Mouse (Mus musculus) erythroid progenitor cell, adult 5-6 weeks (primary cell): Measurements from ENCODE around the gene Ninj2. TPM values are rescaled to one million over a fixed set of nuclear protein-coding genes. Genes with fewer than 3 reads are reported as not detected.

Experiments used
- ATAC-seq: replicated peaks from 2 replicates; pipeline ENCODE4 v1.8.0; 2016; ENCODE audit warnings: moderate number of reproducible peaks, mild to moderate bottlenecking, moderate TSS enrichment, inconsistent platforms; ENCODE audit not compliant: poor library complexity, low FRiP score, severe bottlenecking
- total RNA-seq, 2 experiments: library from RNA; stranded (forward) in 1 of 2; stranded (reverse) in 1 of 2; fragments of 150-400 nt in 1 of 2; fragments of 186-747, 209-891 nt in 1 of 2; gene quantifications; 2 replicates each; pipeline versions ENCODE4 v1.2.3 to v1.2.4; 2015 to 2017; ENCODE audit warnings: low replicate concordance in 2 of 2

Gene Ninj2
- total RNA-seq, 2 experiments from 2014 or later: not detected

DNA sequence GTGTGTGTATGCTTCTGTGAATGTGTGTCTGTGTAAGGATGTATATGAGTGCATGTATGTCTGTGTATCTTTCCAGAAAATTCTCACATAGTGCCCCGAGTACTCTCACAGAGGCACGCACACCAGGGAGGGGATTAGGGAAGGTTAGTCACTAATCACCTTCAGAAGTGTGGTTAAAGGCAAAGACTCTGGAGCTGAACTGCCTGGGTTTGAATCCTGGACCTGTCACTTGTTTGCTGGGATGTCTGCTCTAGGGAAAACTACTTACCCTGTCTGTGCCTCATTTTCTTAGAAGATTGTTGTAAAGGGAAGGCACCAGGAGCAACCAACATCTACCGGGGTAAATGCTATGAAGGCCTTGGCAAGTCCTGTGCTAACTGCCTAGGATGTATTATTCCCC lies 22.3 kb downstream of the Ninj2 start:
- ATAC-seq: no peak

DNA sequence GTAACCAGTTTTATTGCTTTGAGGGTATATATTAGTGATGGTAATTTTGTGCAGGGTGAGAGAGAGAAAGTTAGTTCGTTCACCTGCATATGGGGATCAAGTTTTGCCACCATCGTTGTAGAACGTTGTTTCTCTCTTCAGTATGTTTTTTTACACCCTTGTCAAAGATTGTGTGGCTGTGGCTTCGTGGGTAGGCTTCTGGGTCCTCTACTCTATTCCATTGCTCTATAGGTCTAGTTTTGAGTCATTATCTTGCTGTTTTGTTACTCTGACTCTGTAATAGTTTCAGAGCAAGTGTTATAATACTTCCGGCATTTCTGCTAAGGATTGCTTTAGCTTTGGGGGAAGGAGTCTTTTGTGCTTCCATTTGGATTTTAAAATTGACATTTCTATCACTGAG lies 26.7 kb downstream of the Ninj2 start:
- ATAC-seq: no peak

DNA sequence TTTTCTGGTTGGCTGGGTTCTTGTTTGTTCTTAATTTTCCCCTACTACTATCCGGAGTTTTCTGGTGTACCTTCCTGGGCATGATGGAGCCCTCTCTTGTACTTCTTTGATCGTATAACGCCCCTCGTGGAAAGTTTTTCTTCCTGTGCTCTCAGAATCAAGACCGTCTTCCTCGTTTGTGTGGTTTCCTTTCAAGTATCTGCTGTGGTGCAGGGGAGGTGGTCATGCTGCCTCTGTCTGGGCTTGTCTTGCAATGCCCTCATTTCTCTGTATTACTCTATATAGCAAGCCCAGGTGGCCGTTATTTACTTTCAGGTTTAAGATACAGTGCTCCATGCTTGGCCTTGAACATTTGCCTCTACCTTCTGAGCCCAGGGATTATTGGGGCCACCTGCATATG lies 31.5 kb downstream of the Ninj2 start:
- no peak for ATAC-seq

DNA sequence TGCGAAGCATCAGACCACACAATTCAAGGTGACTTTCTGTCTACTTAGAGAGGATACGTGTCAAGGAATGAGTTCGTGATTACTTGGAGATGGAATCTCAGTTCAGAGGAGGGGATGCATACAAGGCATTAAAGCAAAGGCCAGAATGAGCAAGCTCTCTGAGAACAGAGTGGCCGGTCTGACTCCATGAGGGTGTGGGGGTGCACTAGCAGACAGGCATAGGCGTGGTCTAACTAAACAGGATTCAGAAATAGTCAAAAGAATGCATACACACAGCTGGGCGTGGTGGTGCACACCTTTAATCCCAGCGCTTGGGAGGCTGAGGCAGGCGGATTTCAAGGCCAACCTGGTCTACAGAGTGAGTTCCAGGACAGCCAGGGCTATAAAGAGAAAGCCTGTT lies 33.3 kb downstream of the Ninj2 start:
- ATAC-seq: no peak

DNA sequence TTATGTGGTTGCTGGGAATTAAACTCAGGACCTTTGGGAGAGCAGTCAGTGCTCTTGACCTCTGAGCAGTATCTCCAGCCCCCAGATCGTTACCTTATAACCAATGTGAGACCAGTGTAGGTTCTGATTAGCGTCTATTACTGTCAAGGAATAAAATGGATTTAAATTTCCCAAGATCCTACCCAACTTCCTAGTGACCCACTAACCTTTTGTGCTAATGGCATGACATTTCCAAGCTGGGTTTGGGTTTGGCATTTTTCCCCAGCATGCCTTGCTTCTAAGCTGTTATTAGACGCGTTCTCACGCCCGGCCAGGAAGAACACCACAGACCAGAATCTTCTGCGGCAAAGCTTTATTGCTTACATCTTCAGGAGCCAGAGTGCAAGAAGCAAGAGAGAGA lies 34.2 kb downstream of the Ninj2 start:
- no peak for ATAC-seq

DNA sequence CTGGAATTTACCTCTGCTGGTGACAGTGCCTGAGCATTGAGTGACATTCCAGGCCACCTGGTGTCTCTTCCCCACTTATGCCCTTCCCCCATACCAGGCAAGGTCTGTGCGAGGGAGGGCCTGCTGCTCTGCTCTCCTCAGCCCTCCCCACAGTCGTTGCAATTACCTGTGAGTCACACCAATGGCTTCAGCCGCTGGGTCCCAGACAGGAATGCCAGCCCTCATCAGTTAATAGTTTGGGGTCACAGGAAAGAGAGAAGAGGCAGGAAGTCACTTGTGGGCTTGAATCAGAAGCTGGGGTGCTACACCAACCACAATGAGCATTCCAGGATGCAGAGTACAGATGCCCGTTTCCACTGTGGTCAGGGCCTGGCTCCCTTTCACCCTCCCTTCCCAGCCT lies 41.6 kb downstream of the Ninj2 start:
- no peak for ATAC-seq

DNA sequence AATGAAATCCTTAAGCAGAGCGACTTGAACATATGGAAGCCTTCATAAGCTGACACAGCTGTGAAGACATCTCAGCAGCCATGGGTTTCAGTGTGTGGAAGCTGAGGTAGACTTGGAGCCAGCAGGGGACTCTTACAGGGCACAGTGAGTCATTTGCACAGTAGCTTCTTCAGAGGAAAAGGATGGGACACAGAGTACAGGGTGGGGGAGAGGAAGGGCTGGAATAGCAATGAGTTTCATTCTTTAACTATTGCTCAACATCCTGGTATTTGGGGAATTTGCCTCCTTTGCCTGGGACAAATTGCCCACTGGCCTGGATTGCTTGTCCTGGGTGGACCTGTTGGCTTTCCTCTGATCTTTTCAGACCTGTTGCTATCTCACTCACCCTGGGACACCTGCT lies 52.3 kb downstream of the Ninj2 start:
- ATAC-seq: no peak

DNA sequence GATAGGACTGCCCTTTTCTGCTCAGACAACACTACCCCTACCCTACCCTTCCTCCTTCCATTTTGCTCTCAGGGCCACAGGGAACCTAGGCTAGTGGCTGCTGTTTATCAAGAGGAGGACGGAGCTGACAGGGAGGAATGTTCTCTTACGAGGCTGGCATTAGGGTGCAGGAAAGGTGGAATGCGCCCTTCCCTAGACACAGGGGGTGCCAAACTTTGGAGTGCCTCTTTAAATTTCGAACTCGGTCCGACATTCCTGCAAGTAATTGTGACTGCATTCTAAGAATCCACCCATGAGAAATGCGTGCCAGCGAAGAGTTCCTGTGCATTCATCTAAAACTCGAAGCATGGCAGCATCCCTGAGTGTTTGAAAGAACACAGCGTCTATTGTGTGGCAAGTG lies 53.5 kb downstream of the Ninj2 start:
- ATAC-seq: no peak

DNA sequence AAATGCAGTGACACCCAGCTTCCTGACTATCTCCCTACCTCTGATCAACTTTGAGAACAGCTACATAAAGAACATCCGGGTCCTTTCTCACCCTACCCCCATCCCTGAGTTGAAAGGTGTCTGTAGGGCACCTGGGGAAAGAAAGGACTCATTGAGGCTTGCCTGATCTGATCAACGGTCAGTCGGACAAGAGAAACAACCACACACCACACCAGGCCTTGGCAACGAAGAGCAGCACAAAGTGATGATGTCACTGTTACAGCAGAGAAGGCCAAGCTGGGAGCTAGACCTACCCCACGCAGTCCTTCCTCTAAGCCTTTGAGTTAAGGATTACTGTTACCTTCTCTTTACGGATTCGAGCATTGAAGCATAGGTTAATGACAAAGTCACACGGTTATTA lies 54.3 kb downstream of the Ninj2 start:
- ATAC-seq: no peak

DNA sequence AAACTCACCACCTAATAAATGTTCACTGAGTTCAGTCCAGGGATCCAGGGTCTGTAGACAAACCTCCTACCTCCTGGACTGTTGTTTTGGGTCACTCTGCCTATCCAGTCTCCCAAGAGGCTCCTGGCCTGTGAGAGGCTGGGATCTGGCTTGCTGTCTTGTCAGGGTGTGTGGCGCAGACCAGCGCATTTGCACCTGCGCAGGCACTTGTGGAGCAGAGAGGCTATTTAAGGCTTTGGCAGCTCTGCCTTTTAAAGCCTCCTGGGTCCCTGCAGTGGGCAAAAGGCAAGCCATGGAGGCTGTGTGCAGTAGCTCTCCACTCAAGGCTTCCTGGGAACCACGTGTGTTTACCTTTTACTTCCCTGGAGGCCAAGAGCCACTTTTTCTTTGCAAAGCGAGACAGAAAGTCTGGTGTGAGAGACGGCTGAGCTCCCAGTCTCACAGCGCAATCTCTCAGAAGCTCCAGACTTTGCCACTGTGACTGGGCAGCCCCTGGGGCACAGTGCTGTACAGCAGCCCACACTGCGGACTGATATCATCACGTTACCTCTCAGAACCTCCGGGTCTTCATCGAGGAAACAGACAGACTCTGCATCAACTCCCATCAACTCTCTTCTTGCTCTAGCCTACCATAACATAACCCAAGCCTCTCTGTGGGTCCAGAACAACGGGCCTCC lies 55.7 kb downstream of the Ninj2 start:
- no peak for ATAC-seq

DNA sequence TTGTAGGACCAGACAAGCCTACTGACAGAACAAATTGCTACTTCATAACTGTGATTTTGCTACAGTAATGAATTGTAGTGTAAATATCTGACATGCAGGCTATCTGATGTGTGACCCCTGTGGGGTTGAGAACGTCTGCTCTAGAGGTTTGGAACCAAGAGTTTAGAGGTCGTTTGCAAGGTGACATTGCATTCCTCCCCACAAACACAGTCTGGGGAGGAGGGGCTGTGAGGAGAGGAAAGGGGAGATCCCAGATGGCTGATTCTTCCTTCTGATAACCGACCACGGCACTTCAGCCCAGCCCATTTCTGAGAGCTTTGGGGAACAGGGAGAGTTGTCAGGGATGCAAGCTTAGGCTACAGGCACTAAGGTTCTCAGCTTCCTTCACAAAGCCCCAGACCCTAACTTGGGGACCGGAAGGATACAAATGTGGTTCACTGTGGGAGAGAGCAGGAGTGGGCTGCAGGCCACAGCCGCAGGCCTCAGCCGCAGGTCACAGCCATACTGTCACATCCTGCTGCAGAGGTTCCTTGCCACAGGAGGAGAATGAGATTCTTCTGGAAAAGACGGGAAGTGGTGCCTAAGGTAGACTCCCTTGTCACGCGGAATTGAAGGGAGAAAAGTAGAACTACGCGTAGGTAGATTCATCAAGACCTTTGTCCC lies 56.4 kb downstream of the Ninj2 start:
- ATAC-seq: no peak

DNA sequence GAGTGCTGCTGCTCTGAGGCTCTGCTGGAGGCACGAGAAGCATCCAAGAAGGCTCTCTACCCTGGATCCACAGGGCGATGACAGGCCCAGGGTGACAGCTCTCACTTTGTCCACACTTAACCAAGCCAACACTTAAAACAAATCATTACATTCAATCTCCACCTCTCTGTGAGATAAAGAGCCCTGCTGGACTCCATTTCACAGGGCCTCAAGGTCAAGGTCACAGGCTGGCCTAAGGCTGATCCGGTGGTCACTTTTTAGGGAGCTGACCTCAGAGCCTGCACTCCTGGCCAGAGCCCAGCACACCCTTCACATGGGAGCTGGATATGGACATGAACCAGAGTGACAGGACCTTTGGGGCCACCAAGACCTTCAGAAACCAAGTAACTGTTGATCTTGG lies 57.1 kb downstream of the Ninj2 start:
- ATAC-seq: no peak

DNA sequence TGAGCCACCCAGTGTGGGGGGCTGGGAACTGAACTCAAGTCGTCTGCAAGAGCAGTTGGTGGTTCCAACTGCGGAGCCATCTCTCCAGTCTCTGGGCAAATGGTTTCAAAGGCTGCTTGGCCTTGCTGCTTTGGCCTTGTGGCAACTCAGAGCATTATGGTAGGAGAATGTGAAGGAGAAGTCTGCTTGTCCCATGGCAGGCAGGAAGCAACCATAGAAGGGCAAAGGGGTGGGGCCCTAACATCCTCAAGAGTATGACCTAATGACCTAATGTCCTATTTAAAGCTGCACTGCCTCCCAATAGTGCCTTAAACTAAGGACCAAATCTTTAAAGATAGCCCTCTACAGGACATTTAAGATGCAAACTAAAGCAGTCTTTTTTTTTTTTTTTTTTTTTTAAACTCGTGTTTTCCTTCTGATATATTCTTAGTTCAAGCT lies 58.5 kb downstream of the Ninj2 start:
- ATAC-seq: no peak

DNA sequence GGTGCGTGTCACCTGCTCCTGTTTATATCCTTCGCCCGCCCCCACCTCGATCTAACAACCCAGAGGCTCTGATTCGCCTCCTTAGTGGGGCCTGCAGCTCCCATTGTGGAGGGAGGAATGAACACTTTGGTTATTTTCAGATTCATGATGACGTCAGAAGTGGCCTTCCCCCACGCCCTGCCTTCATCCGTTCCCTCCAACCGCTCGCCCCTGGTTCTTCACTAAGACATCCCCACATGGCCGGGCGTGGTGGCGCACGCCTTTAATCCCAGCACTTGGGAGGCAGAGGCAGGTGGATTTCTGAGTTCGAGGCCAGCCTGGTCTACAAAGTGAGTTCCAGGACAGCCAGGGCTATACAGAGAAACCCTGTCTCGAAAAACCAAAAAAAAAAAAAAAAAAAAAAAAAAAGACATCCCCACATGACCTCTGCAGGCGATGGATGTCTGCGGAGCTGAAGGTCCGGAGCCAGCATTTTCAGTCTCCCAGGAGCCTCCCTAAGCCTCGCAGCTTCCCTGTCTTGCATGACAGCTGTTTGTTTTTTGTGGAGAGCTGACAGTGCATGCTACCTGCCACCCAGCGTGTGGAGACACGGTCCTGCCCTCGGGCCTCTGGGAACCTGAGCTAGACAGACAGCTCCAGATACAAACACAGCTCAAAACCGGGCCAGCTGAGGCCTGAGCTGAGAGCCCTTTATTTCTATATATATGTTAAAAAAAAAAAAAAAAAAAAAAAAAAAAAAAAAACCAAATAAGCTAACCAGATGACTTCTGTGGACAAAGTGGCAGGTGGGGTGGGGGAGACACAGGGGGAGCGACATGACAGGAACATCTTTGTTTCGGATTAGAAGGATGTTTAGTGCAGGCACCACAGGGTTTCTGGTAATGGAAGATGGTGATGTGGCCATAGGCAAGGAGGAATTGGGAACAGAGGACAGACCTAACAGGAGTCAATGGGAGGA lies 59.9 kb downstream of the Ninj2 start:
- no peak for ATAC-seq

DNA sequence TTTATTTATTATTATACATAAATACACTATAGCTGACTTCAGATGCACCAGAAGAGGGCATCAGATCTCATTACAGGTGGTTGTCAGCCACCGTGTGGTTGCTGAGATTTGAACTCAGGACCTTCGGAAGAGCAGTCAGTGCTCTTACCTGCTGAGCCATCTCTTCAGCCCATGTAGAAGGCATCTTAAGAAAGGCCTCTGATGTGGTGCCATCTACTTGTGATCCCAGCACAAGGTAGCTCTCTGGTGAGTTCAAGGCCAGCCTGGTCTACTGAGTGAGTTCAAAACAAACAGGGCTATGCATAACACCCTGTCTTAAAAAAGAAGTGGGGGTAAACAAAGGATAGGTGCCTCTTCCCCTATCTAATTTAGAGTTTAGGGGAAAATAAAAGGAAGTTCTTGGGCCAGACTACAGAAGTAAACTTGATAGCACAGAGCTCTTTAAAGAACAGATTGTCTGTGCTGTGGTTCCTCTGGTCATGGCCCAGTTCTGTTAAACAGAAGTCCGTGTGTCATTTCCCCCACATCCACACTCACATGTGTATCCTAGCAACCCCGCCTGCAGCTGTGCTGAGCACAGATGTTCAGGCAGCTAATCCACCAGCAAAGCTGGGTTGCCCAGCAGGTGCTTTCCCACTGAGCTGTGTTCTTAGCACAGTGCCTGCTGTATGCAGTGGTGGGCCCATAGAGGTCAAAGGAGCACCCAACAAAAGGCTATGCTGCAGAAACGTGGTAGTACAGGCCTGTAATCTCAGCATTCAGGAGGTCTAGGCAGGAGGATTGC lies 61.6 kb downstream of the Ninj2 start:
- ATAC-seq: no peak

DNA sequence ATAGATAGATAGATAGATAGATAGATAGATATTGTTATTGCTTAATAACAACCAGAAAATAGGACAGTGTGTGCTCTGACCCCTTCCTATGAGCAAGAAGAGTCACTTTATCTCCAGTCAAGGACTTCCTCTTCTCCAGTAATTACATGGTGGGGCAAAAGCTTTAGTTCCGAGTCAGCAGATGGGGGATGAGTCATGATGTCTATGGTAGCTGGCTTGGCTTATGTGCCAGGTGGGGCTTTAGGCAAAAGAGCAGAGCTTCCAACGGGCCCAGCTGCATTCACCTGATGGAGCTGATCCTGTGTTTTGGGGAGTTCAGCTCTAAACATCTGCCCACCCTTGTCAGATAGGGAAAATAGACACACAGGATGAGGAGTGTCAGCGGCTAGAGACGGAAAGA lies 62.4 kb downstream of the Ninj2 start:
- ATAC-seq: no peak

DNA sequence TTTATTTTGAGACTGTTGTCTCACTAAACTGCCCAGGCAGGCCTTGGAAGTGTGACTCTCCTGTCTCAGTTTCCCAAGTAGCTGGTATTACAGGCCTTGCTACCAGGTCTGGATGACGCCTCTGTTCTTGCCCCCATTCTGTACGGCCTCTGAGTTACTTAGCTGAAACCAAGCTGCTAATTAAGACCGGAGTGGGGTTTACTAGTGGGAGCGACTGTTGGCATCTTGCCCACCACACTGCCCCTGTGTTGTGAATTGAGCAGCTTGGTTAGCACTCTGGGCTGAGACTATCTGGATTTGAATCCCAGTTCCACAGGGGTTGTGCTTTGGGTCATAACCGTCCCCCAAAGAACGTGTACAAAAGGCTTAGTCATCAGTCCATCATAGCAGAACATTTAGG lies 64.3 kb downstream of the Ninj2 start:
- ATAC-seq: no peak

DNA sequence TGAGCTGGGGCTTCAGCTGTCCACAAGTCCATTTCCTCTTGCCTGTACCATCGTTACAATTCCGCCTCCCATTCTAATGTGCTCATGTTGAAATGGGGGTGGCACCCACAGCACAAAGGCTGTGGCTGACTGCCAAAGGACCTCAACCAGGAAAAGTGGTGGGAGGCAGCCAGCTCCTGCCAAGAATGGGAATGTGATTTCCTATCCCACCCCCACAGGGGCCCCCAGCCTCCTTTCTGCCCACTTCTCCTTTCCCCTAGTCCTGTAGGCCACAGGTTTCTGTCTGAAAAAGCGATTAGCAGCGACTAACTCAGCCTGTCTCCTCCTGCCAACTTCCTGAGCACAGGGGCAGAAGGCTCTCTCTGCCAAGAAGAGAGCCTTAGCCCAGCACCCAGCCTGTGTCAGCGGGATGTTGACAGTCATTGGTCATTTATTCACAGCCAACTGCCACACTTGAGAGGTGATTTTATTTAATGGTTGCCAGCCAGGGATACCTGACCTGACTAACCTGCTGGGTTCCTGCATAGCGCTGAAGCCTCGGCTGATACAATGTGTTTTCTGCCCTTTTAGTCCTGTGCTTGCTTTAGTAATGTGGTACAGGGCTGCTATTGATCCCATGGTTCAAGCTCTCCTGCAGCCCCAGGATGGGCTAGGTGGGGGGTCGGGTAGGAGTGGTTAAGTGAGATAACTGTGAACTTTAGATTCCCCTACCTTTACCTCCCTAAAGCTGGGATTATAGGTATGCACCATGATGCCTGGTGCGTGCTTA lies 66.2 kb downstream of the Ninj2 start:
- no peak for ATAC-seq

DNA sequence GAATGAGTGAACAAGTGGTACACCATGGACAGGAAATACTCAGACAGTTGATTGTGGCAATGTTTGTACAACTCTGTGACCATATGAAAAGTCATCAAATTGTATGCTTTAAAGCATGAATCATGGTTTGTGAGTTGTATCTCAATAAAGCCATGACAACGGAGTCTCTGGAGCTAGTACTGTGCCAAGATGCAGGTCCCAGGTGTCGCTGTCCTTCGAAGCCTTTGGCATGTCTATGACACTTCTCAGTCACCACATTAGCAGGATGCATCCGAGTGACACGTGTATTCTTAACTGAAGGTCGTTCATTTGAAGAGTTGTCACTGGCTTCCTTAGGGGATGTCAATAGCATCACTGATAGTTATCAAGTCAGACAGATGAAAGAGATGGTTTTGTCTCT lies 69.8 kb downstream of the Ninj2 start:
- no peak for ATAC-seq
